Mouse (Mus musculus): ENCODE measurements around the gene Btbd6. TPM values are rescaled to one million over a fixed set of nuclear protein-coding genes. Genes with fewer than 3 reads are reported as not detected.

Gene Btbd6
- polyA plus RNA-seq (2014; fragmentation: Nextera tagmentation; extraction: Ambion mirVana), result 25.6 and 26.8 TPM in 2 replicates

DNA sequence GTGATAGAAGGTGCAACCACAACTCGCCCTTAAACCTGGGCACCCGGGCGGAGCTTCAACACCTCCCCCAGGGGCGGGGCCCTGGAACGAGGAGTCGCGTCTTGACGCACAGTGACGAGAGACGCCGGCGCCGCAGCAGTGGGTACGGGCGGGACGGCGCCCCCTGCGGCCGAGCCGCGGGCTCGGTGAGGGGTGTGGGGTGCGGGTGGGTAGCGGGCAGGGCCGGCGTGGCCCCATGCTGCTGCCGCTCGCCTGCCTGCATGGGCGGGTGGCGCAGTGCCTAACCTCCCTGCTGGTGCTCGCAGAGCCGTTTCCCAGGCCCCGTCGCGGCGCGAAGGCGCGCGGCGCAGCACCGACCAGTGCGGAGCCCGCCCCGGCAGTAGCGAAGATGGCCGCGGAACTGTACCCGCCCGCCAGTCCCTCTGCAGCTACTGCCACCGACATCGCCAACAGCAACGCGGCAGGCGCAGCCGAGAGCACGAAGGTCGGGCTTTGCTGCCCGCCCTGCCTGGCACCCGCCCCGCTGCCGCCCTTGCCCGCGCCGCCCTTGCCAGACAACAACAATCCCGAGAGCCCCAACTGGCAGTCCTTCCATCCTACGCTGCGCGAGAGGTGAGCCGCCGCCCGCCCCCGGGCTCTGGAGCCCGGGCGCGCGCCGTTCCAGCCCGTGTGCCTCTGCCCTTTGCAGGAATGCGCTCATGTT lies at the start of gene Btbd6:
TSS of gene Btbd6 (plus strand) at position 112 of the 703 bp plus-strand sequence.
- peak; percentile 91 for DNase-seq (ENCODE audit: low spot score)
- peaks cover 2% of the 10 kb centered on the region; the same call in 1 of the 2 replicates for H3K4me1 ChIP-seq (replicated peaks; ENCODE audit: control insufficient read depth, insufficient read depth, low read length)

DNA sequence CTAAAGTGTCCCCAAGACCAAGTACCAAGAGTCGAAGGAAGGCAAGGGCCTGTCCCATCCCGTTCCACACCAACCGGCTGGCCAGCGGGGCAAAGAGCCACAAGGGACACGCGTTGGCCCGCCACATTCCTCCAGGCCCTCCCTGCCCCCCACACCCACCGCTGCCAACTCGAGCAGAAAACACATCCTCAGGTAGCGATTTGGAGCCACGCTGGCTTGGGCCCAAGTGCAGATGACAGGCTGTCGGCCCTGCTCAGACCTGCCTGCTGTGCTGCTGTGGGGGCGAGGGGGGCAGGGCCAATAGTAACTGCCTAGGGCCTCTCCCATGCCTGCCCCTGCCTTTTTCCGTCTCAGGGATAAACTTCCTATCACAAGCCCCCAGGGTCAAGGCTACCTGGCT lies 49.0 kb upstream of the Btbd6 start:
- Histone ChIP-seq H3K27me3 (ENCODE audit: control insufficient read depth, insufficient read depth, low read length) (peaks cover 31% of the 10 kb centered on the region), H3K9ac (ENCODE audit: low read depth, low read length) (no peak overlapping the region), H3K4me3 (ENCODE audit: low read depth, low read length) (no peak overlapping the region), H3K27ac (ENCODE audit: low read depth, low read length) (no peak overlapping the region), H3K4me1 (replicated peaks; ENCODE audit: control insufficient read depth, insufficient read depth, low read length) (peaks cover 12% of the 10 kb centered on the region), H3K36me3 (ENCODE audit: control insufficient read depth, insufficient read depth, low read length) (no peaks in the 10 kb centered on the region), H3K9me3 (ENCODE audit: control insufficient read depth, low read length) (no peaks in the 10 kb centered on the region), H3K4me2 (replicated peaks; ENCODE audit: low read depth, low read length) (no peak overlapping the region)
- WGBS, result 71% methylated on average over 14 of the region's 14 CpGs
- ATAC-seq (ENCODE audit: low FRiP score) (no peak), DNase-seq (ENCODE audit: low spot score) (no peak)

More for the DNA sequence above, at the start of gene Btbd6:
- Histone ChIP-seq H3K9ac (ENCODE audit: low read depth, low read length) (peak within 1 kb of the TSS; percentile 88), H3K27me3 (ENCODE audit: control insufficient read depth, insufficient read depth, low read length) (no peaks in the 10 kb centered on the region), H3K27ac (ENCODE audit: low read depth, low read length) (peak within 1 kb of the TSS; percentile 79), H3K36me3 (ENCODE audit: control insufficient read depth, insufficient read depth, low read length) (peaks cover 7% of the 10 kb centered on the region; the same call in 1 of the 2 replicates), H3K4me2 (replicated peaks; ENCODE audit: low read depth, low read length) (peak within 1 kb of the TSS; percentile 93), H3K4me3 (ENCODE audit: low read depth, low read length) (peak within 1 kb of the TSS; percentile 68), H3K9me3 (ENCODE audit: control insufficient read depth, low read length) (no peaks in the 10 kb centered on the region)
- under 1% methylated on average over 72 of the region's 80 CpGs for WGBS
- ATAC-seq (ENCODE audit: low FRiP score), result peak; percentile 95

DNA sequence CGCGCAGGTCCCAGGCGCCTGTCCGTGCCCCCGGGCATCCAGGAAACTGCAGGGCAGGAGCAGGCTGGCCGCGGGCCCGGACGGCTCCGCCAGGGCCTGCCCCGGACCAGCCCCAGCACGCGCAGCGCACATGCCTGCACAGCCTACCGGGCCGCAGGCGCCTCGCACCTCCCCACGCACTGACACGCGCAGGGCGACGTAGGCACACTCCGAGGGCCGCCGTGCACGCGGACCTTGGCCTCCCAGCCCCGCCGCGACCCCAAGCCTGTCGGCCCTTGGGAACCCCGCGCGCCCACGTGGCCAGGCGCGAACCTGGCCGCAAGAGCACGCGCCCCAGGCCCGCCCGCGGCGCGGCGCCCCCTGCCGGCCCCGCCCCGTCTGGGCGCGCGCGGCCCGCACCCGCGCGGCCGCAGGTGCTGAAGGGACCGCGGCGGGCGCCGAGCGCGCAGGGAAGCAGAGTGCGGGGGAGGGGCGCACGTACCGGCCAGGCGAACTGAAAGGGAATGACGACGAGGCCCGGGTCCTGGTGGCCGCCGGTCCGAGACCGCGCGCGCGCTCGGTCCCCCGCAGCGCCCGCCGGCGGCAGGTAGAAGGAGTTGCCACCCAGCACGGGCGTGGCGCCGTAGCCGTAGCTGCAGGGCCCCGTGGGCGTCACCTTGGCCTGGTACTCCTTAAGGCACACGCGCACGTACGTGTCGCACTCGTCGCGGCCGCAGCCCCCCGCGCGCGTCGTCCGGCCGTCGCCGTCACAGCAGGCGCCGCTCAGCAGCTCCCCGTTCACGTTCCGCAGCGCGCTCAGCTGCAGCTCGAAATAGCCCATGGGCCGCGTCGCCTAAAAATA lies 47.7 kb upstream of the Btbd6 start:
- Histone ChIP-seq H3K27me3 (ENCODE audit: control insufficient read depth, insufficient read depth, low read length) (peaks cover 31% of the 10 kb centered on the region), H3K4me1 (replicated peaks; ENCODE audit: control insufficient read depth, insufficient read depth, low read length) (peaks cover 5% of the 10 kb centered on the region), H3K27ac (ENCODE audit: low read depth, low read length) (peak overlapping the region; percentile 72), H3K36me3 (ENCODE audit: control insufficient read depth, insufficient read depth, low read length) (no peaks in the 10 kb centered on the region), H3K4me2 (replicated peaks; ENCODE audit: low read depth, low read length) (peak overlapping the region; percentile 95), H3K4me3 (ENCODE audit: low read depth, low read length) (peak overlapping the region; percentile 60), H3K9ac (ENCODE audit: low read depth, low read length) (peak overlapping the region; percentile 65), H3K9me3 (ENCODE audit: control insufficient read depth, low read length) (no peaks in the 10 kb centered on the region)
- 1% methylated on average over 104 of the region's 124 CpGs for WGBS
- ATAC-seq (ENCODE audit: low FRiP score), result peak; percentile 53
- peak; percentile 65 for DNase-seq (ENCODE audit: low spot score)

DNA sequence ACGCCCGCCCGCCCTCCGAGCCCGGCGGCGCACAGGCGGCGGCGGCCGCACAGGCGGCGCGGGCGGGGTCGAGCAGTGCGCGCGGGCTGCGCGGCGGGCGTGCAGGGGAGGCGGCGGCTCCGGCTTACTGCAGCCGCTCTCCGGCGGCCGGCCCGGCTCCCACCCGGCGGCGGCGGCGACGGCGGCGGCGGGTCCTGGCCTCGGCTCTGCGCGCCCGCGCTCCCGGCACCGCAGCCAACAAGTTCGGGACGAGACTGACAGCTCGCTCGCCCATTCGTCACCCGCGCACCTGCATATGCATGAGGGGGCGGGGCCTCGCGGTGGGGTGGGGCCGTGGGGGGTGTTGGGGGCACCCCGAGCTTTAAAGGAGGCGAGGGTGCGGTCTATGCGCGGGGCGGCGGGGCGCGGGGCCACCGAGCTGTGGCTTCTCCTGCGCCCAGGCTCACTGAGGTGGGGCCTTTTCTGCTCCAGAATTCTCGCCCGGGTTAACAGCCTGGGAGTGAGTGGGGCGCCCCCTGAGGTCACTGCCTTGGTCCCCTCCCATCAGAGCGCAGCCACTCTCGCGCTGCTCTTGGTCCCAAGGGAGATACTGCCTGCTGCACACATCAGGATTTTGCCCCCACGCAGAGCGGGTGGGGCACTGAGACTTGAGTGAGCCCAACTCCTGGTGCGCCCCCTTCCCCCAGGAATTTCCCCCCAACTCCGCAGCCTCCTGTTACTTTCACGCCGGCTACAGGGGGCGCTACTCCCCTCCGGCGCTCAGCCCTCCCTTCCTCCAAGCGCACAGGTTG lies 46.5 kb upstream of the Btbd6 start, which contains the start of gene Jag2:
TSS of gene Jag2 (minus strand) at position 215 of the 791 bp plus-strand sequence.
- peaks cover 31% of the 10 kb centered on the region for H3K27me3 ChIP-seq (ENCODE audit: control insufficient read depth, insufficient read depth, low read length)
- peak within 1 kb of the TSS; percentile 65 for H3K9ac ChIP-seq (ENCODE audit: low read depth, low read length)
- no peaks in the 10 kb centered on the region for H3K9me3 ChIP-seq (ENCODE audit: control insufficient read depth, low read length)
- H3K36me3 ChIP-seq (ENCODE audit: control insufficient read depth, insufficient read depth, low read length), result no peaks in the 10 kb centered on the region
- peak within 1 kb of the TSS; percentile 60 for H3K4me3 ChIP-seq (ENCODE audit: low read depth, low read length)
- H3K4me2 ChIP-seq (replicated peaks; ENCODE audit: low read depth, low read length), result peak within 1 kb of the TSS; percentile 95
- H3K27ac ChIP-seq (ENCODE audit: low read depth, low read length), result peak within 1 kb of the TSS; percentile 72
- ATAC-seq (ENCODE audit: low FRiP score) (peak; percentile 51), DNase-seq (ENCODE audit: low spot score) (peak; percentile 72)
- 1% methylated on average over 34 of the region's 85 CpGs for WGBS
- peaks cover 5% of the 10 kb centered on the region for H3K4me1 ChIP-seq (replicated peaks; ENCODE audit: control insufficient read depth, insufficient read depth, low read length)

DNA sequence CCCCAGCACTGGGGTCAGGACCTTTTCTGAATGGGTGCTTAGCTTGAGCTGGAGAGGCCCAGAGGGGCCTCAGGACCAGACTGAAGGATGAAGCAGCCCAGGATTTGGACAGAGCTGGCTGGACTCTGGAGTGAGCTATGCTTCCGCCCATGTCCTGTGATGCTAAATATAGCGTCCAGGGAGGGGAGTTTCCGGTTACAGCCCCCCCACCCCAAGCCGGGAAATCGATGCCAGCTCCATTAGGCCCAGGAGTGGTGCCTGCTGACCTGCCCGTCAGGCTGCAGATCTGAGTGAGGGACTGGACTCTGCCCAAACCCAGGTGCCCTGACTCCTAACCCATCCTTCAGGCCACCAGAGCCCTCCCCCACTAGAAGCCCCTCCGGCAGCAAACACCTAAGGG lies 43.6 kb upstream of the Btbd6 start:
- Histone ChIP-seq H3K9me3 (ENCODE audit: control insufficient read depth, low read length) (no peaks in the 10 kb centered on the region), H3K4me1 (replicated peaks; ENCODE audit: control insufficient read depth, insufficient read depth, low read length) (peaks cover 5% of the 10 kb centered on the region), H3K27ac (ENCODE audit: low read depth, low read length) (no peak overlapping the region), H3K27me3 (ENCODE audit: control insufficient read depth, insufficient read depth, low read length) (peaks cover 25% of the 10 kb centered on the region), H3K4me3 (ENCODE audit: low read depth, low read length) (no peak overlapping the region), H3K36me3 (ENCODE audit: control insufficient read depth, insufficient read depth, low read length) (no peaks in the 10 kb centered on the region), H3K9ac (ENCODE audit: low read depth, low read length) (no peak overlapping the region), H3K4me2 (replicated peaks; ENCODE audit: low read depth, low read length) (no peak overlapping the region)
- no peak for DNase-seq (ENCODE audit: low spot score)
- ATAC-seq (ENCODE audit: low FRiP score), result no peak
- WGBS, result 64% methylated on average over 7 of the region's 7 CpGs

DNA sequence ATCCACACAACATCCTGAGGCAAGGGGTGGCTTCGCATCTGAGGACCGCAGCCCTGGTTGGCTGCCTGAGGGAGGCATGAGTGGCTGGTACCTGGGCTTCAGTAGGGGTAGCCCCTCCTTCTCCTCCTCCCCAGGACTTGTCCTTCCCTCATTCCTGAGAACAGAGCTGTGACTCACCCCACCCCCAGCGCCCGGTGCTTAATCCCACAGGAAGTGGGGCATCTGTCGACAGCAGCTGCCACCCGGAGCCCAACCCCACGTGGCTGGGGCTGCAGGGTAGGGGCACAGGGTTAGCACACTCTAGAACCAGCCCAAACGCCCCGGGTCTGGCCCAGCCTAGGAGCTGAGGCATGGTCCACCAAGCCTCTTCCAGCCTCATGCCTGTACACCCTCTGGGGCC lies 38.4 kb upstream of the Btbd6 start:
- Histone ChIP-seq H3K27ac (ENCODE audit: low read depth, low read length) (no peak overlapping the region), H3K4me1 (replicated peaks; ENCODE audit: control insufficient read depth, insufficient read depth, low read length) (peaks cover 5% of the 10 kb centered on the region; the same call in 1 of the 2 replicates), H3K4me2 (replicated peaks; ENCODE audit: low read depth, low read length) (no peak overlapping the region), H3K4me3 (ENCODE audit: low read depth, low read length) (no peak overlapping the region), H3K9me3 (ENCODE audit: control insufficient read depth, low read length) (no peaks in the 10 kb centered on the region), H3K36me3 (ENCODE audit: control insufficient read depth, insufficient read depth, low read length) (no peaks in the 10 kb centered on the region), H3K9ac (ENCODE audit: low read depth, low read length) (no peak overlapping the region), H3K27me3 (ENCODE audit: control insufficient read depth, insufficient read depth, low read length) (no peaks in the 10 kb centered on the region)
- ATAC-seq (ENCODE audit: low FRiP score), result no peak
- DNase-seq (ENCODE audit: low spot score), result no peak
- 59% methylated on average over 9 of the region's 9 CpGs for WGBS

DNA sequence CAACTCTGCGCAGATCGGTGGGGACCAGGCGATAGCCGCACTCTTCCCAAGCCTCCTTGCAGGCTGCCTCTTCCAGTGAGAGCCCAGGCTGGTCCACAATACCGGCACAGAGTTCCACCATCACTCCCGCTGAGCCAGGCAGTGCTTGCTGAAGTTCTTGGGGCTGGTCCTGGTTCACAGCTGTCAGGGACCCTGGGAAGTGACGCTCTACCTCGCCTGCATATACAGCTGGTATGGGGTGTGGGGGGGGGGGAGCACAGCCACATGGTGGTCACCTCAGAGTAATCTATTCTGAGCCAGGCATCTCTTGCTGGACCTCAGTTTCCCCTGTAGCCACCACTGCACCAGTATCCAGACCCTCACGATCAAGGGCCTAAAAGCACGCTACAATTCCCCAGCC lies 37.9 kb upstream of the Btbd6 start:
- Histone ChIP-seq H3K27me3 (ENCODE audit: control insufficient read depth, insufficient read depth, low read length) (no peaks in the 10 kb centered on the region), H3K9me3 (ENCODE audit: control insufficient read depth, low read length) (no peaks in the 10 kb centered on the region), H3K4me2 (replicated peaks; ENCODE audit: low read depth, low read length) (no peak overlapping the region), H3K4me1 (replicated peaks; ENCODE audit: control insufficient read depth, insufficient read depth, low read length) (peaks cover 5% of the 10 kb centered on the region; the same call in 1 of the 2 replicates), H3K27ac (ENCODE audit: low read depth, low read length) (no peak overlapping the region), H3K9ac (ENCODE audit: low read depth, low read length) (no peak overlapping the region), H3K36me3 (ENCODE audit: control insufficient read depth, insufficient read depth, low read length) (no peaks in the 10 kb centered on the region), H3K4me3 (ENCODE audit: low read depth, low read length) (no peak overlapping the region)
- ATAC-seq (ENCODE audit: low FRiP score), result no peak
- DNase-seq (ENCODE audit: low spot score), result no peak
- WGBS, result 85% methylated on average over 10 of the region's 10 CpGs

DNA sequence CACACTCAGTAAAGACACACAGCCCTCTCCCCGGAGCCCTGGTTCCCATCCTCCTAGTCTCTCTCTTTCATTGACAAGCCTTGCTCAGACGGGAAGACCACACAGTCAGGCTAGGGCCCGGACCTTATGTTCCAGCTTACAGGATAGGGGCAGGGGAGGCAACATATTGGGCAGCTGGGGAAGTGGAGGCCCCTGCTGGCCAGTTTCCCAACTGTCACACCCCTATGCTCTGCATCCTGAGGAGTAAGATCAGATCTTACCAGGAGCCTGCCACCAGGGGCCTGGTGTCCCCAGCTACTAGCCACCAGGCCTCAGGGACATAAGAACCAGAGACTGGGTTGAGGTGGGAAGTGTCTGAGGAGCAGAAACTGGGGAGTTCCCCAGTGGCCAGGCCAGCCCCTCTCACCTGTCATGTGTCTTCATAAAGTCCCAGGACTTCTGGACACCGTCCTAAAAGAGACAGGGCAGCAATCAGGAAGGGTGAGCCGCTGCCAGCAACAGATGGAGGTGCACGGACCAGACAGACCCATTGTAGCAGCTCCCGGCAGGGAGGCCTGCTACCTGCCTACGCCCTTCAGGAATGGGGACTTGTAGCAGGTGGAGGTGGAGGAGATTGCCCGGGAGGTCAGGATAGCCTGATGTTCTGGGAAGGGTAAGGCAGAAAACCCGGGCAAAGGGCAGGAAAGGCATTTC lies 37.3 kb upstream of the Btbd6 start:
- ATAC-seq (ENCODE audit: low FRiP score) (peak; percentile 48), DNase-seq (ENCODE audit: low spot score) (peak; percentile 69)
- Histone ChIP-seq H3K36me3 (ENCODE audit: control insufficient read depth, insufficient read depth, low read length) (no peaks in the 10 kb centered on the region), H3K4me2 (replicated peaks; ENCODE audit: low read depth, low read length) (no peak overlapping the region), H3K27me3 (ENCODE audit: control insufficient read depth, insufficient read depth, low read length) (no peaks in the 10 kb centered on the region), H3K4me3 (ENCODE audit: low read depth, low read length) (no peak overlapping the region), H3K4me1 (replicated peaks; ENCODE audit: control insufficient read depth, insufficient read depth, low read length) (peaks cover 5% of the 10 kb centered on the region; the same call in 1 of the 2 replicates), H3K9ac (ENCODE audit: low read depth, low read length) (no peak overlapping the region), H3K9me3 (ENCODE audit: control insufficient read depth, low read length) (no peaks in the 10 kb centered on the region), H3K27ac (ENCODE audit: low read depth, low read length) (no peak overlapping the region)
- 68% methylated on average over 10 of the region's 10 CpGs for WGBS

Data from hindbrain, embryonic 11.5 days (tissue).